Mouse (Mus musculus): ENCODE data around the gene Klhl35.

DNA sequence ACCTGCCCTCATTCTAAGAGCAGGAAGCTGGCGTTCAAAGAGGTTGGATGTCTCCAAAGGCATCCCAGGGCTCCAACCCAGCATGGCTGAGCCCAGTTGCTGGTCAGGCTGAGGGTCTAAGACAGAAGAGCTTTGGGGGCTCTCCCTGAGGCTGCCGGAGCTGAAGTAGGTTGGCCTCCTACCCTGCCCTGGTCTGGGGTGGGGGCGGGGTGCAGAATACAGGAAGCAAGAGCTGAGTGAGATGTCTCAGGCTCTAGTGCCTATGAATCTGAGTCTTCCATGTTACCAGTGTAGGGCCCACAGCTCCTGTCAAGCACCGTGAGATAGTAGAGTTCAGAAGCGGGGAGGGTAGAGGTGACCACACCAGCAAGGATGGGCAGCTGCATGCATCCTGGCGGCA, 32.9 kb upstream of the Klhl35 start:
- TF ChIP-seq CTCF (IDR thresholded peaks at IDR 0.05; ENCODE audit: borderline replicate concordance, insufficient read depth, low read depth, low read length) (no peak), POLR2A (IDR thresholded peaks at IDR 0.05; ENCODE audit: borderline replicate concordance, insufficient read depth, low read length) (no peak)
